Comparison of ENCODE assay signal across 8 mouse cellular contexts in the genomic region with DNA sequence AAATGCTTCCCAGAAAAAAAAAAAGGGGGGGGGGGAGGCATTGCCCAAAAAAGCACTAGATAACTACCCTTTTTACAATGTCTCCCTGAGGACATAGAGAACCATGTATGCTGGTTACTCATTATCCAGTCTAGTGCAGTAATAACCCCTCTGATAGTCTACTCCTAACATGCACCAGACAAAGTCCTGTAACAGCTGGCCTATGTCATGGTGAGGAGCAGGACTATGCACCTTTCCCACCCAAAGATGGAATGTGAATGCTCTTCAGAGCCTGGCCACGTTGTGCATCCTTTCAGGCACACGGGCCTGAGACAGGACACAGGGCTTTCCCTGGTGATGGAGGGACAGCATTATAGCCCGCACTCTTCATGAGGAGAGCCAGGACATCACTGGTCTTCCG.
DNase-seq lines count a peak whose midpoint lies in the region; ATAC-seq lines count a peak whose summit lies in the region.
"Had no signal": no experiment of that assay in that cellular context is flagged by ENCODE, and none has a peak within 500 bp of the region (broad histone marks: within the 10 kb centered on the region; RNA-seq: fewer than 3 reads in every experiment).

No protein-coding gene starts in this region.

- no peak overlapping the region for H3K4me2 ChIP-seq in forebrain, embryonic 15.5 days (replicated peaks)
- no peak overlapping the region for H3K4me2 ChIP-seq in midbrain, embryonic 12.5 days (replicated peaks)
- H3K4me2 ChIP-seq: heart, embryonic 13.5 days had no signal

- DNase-seq in forebrain, embryonic 10.5 days (ENCODE audit: extremely low spot score, low spot score): no peak
- peak; percentile 38 to 48 for DNase-seq in kidney, adult 8-10 months
- no peak for DNase-seq in adrenal gland, adult (ENCODE audit: inconsistent age in 2 of 2, low spot score in 1 of 2)
- no peak for DNase-seq in left cerebral cortex, postnatal 36 days (ENCODE audit: low spot score in 2 of 2)
- no peak for DNase-seq in frontal cortex, postnatal 14 days (ENCODE audit: low spot score in 2 of 2)

- ATAC-seq in forebrain, embryonic 15.5 days (replicated peaks): peak; percentile 65
- ATAC-seq in midbrain, embryonic 12.5 days (ENCODE audit: low FRiP score, low read depth): peak; percentile 34; the same call in 1 of the 2 replicates

- peak overlapping the region; percentile 65; the same call in 1 of the 2 replicates for H3K27ac ChIP-seq in forebrain, embryonic 10.5 days
- peak overlapping the region; percentile 72 for H3K27ac ChIP-seq in forebrain, embryonic 15.5 days (replicated peaks)
- H3K27ac ChIP-seq in midbrain, embryonic 12.5 days (replicated peaks): 0 out of 2 replicates have a peak overlapping the region, but pooled peaks have one; percentile 20
- H3K27ac ChIP-seq: heart, embryonic 13.5 days had no signal

- no peaks in the 10 kb centered on the region for H3K9me3 ChIP-seq in forebrain, embryonic 10.5 days
- H3K9me3 ChIP-seq in forebrain, embryonic 15.5 days: no peaks in the 10 kb centered on the region
- no peaks in the 10 kb centered on the region for H3K9me3 ChIP-seq in midbrain, embryonic 12.5 days
- H3K9me3 ChIP-seq: heart, embryonic 13.5 days had no signal

- peaks cover 6% of the 10 kb centered on the region for H3K27me3 ChIP-seq in forebrain, embryonic 10.5 days (ENCODE audit: poor library complexity, severe bottlenecking)
- H3K27me3 ChIP-seq in forebrain, embryonic 15.5 days: no peaks in the 10 kb centered on the region
- 0 out of 2 replicates have a peak, but pooled peaks cover 4% of the 10 kb centered on the region for H3K27me3 ChIP-seq in midbrain, embryonic 12.5 days
- H3K27me3 ChIP-seq: heart, embryonic 13.5 days had no signal

- no peak overlapping the region for H3K9ac ChIP-seq in forebrain, embryonic 15.5 days (replicated peaks)
- H3K9ac ChIP-seq in midbrain, embryonic 12.5 days (replicated peaks): no peak overlapping the region

- 84% methylated on average over 4 of the region's 4 CpGs for WGBS in forebrain, embryonic 10.5 days
- WGBS in forebrain, embryonic 15.5 days: 62% methylated on average over 4 of the region's 4 CpGs
- WGBS in midbrain, embryonic 12.5 days: 76% methylated on average over 4 of the region's 4 CpGs

- H3K4me1 ChIP-seq in forebrain, embryonic 10.5 days: peaks cover 33% of the 10 kb centered on the region
- peaks cover 35% of the 10 kb centered on the region for H3K4me1 ChIP-seq in forebrain, embryonic 15.5 days
- H3K4me1 ChIP-seq in midbrain, embryonic 12.5 days: peaks cover 16% of the 10 kb centered on the region

- H3K4me3 ChIP-seq in forebrain, embryonic 10.5 days: no peak overlapping the region
- H3K4me3 ChIP-seq in forebrain, embryonic 15.5 days: no peak overlapping the region
- no peak overlapping the region for H3K4me3 ChIP-seq in midbrain, embryonic 12.5 days
- H3K4me3 ChIP-seq: heart, embryonic 13.5 days had no signal

- H3K36me3 ChIP-seq in forebrain, embryonic 10.5 days (replicated peaks): no peaks in the 10 kb centered on the region
- H3K36me3 ChIP-seq in forebrain, embryonic 15.5 days: no peaks in the 10 kb centered on the region
- no peaks in the 10 kb centered on the region for H3K36me3 ChIP-seq in midbrain, embryonic 12.5 days
- H3K36me3 ChIP-seq: heart, embryonic 13.5 days had no signal

- intact Hi-C loops in left cerebral cortex, postnatal 36 days (cut with DNase I): loop anchor here (5.0 to 10.0 kb wide), 2 partner anchors 291 to 484 kb away; no protein-coding TSS in a partner anchor

Comparison
In these comparisons a context has a peak if more than half of its experiments do, and no peak if none do; other contexts are left out.
1. DNase-seq: peak in kidney, adult 8-10 months (2 of 2); none in forebrain, embryonic 10.5 days (single experiment), adrenal gland, adult (0 of 2), left cerebral cortex, postnatal 36 days (0 of 2) and frontal cortex, postnatal 14 days (0 of 2).
2. H3K27ac ChIP-seq: peak in every context shown above with its lines; median percentile 72 in forebrain, embryonic 15.5 days; 65 in forebrain, embryonic 10.5 days; 20 in midbrain, embryonic 12.5 days.